Mouse (Mus musculus): Measurements from ENCODE around the gene Tesk2.
A peak's percentile ranks its signal among the peaks of the same experiment; 100 is the strongest.
"Not testable (repeated sequence)": the region's sequence is repeated elsewhere in the genome, so short reads cannot be mapped to it uniquely, and the experiment has no call there.

Gene Tesk2

GRCm38 (mm10) chr4:116796442-116797110 lies 75.8 kb downstream of the Tesk2 start:
- DNase-seq, result no peak

- no peak for DNase-seq
Measured at GRCm38 (mm10) chr4:116799901-116800300, 79.2 kb downstream of the Tesk2 start.

GRCm38 (mm10) chr4:116807197-116808129 lies 86.7 kb downstream of the Tesk2 start, which contains the start of the genes Toe1 and Mutyh:
TSS of gene Toe1 (minus strand) at chr4:116807640.
TSS of gene Mutyh (plus strand) at chr4:116807723.
- peak; percentile 91 for DNase-seq

- no peak for DNase-seq
Measured at GRCm38 (mm10) chr4:116811012-116811411, 90.3 kb downstream of the Tesk2 start.

GRCm38 (mm10) chr4:116815276-116815675 lies 94.5 kb downstream of the Tesk2 start:
- DNase-seq, result no peak

- DNase-seq, result no peak
Measured at GRCm38 (mm10) chr4:116817486-116817885, 96.7 kb downstream of the Tesk2 start.

- DNase-seq, result no peak
Measured at GRCm38 (mm10) chr4:116819968-116820901, 99.5 kb downstream of the Tesk2 start.

GRCm38 (mm10) chr4:116820902-116821693 lies 100.3 kb downstream of the Tesk2 start:
- peak; percentile 14 for DNase-seq

- DNase-seq, result no peak
Measured at GRCm38 (mm10) chr4:116821694-116822016, 100.9 kb downstream of the Tesk2 start, which contains the start of gene Hpdl. TSS of gene Hpdl (minus strand) at chr4:116821707.

GRCm38 (mm10) chr4:116824541-116825004 lies 103.8 kb downstream of the Tesk2 start:
- DNase-seq, result peak; percentile 73

GRCm38 (mm10) chr4:116827819-116828218 lies 107.1 kb downstream of the Tesk2 start:
- DNase-seq, result no peak

GRCm38 (mm10) chr4:116829364-116830069 lies 108.8 kb downstream of the Tesk2 start:
- no peak for DNase-seq

- no peak for DNase-seq
Measured at GRCm38 (mm10) chr4:116830070-116830368, 109.3 kb downstream of the Tesk2 start.

GRCm38 (mm10) chr4:116838999-116839398 lies 118.3 kb downstream of the Tesk2 start:
- DNase-seq, result no peak

- not testable (repeated sequence) for DNase-seq
Measured at GRCm38 (mm10) chr4:116840096-116840495, 119.3 kb downstream of the Tesk2 start.

- no peak for DNase-seq
Measured at GRCm38 (mm10) chr4:116840841-116841240, 120.1 kb downstream of the Tesk2 start.

GRCm38 (mm10) chr4:116844324-116844723 lies 123.6 kb downstream of the Tesk2 start:
- no peak for DNase-seq

GRCm38 (mm10) chr4:116849901-116850300 lies 129.2 kb downstream of the Tesk2 start:
- DNase-seq, result no peak

- no peak for DNase-seq
Measured at GRCm38 (mm10) chr4:116854286-116854685, 133.5 kb downstream of the Tesk2 start.
